Mouse (Mus musculus): Measurements from ENCODE around the gene Zbtb43.

Zbtb43 gene

DNA sequence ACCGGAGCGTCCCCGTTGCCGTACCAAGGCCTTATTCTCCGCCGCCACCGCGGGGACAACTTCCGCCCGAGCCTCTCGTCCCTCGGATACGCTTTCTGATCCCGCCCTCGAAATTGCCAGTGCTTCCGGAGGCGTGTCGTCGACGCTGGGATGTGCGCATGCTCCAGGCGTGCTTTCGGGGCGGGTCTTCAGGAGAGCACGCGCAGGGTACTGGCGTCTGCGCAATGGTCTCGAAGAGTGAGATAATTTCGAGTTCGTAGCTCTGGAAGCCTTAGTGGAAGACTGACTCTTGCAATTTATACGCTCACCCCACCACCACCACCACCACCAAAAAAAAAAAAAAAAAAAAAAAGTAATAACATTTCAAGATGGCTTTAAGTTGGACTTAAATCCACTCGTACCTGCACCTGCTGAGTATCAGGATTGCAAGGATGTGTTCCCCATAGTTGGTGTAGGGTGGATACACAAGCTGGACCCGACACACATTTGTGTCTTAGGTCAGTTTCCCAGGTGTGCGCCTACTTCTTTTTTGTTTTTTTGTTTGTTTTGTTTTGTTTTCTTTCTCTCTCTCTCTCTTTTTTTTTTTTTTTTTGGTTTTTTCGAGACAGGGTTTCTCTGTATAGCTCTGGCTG, at the start of gene Zbtb43:
Gene Zbtb43, minus strand, starts transcription at position 94 of the 632 bp plus-strand sequence.
- DNase-seq = peak; percentile 97

GRCm38 (mm10) chr2:33515856-33516255, 47.5 kb upstream of the Zbtb43 start:
- DNase-seq = no peak

- no peak for DNase-seq
Observed at GRCm38 (mm10) chr2:33515431-33515830, 47.1 kb upstream of the Zbtb43 start.

DNA sequence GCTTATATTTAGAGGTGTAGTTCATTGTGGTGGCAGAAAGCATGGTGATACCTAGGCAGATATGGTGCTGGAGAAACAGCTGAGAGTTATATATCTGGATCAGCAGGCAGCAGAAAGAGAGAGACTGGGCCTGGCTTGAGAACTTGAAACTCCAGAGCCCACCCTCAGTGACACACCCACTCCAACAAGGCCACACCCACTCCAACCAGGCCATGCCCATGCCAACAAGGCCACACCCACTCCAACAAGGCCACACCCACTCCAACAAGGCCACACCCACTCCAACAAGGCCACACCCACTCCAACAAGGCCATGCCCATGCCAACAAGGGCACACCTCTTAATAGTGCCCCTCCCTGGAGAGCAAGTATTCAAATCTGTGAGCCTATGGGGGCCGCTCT, 42.4 kb upstream of the Zbtb43 start:
- DNase-seq = no peak

DNA sequence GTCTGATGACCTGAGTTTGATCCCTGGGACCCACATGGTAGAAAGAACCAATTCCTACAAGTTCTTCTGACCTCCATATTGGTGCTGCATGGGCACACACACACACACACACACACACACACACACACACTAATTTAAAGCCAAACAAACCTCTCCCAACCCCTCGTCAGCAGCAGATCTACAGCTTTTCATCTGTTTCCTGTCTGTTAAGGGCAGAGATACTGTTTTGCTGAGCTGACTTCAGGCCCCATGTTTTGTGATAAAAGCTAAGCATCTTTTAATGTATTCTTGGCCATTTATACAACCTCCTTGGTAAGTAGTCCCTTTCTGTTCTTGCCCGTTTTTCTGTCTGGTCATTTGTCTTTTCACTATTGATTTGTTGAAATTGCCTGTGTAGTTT, 34.2 kb upstream of the Zbtb43 start:
- DNase-seq = no peak

- DNase-seq = no peak
Observed at GRCm38 (mm10) chr2:33498280-33498679, 29.9 kb upstream of the Zbtb43 start.

DNA sequence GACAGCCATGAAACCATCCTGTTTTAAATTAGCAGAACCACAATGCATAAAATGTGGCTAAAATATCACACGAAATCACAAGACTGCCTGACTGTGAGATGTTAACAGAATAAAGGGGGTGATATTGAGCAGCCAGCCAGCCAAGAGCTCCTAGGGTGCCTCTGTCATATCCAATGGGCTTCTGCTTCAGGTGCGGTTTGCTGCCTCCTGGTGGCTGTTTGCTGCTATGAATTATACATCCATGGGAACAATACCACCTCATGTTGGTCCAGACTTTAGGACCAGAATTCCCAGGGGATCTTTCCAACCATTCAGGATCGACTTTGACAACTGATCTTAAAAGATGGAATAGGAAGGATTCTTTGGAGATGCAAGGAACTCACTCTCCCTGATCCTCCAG, 27.3 kb upstream of the Zbtb43 start:
- no peak for DNase-seq

GRCm38 (mm10) chr2:33492041-33492440, 23.7 kb upstream of the Zbtb43 start:
- DNase-seq = no peak

DNA sequence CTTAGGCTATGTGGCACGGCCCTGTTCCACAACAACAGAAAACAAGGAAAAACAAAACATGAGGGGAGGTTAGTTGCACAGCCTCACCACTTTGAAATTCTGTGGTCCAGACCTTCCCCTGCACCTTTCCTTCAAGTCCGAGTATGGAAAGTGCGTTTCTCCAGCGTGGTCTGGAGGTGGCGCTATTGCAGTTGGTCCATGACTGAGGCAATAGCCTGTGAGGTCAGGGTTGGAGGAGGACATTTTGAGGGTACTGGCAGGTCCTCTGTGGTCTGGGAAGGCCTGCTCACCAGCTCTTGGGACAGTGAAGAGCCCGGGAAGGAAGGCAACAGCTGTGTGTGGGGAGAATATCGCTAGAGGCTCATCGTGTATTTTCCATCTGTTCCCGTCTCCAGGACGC, 21.2 kb upstream of the Zbtb43 start:
- no peak for DNase-seq

GRCm38 (mm10) chr2:33487332-33487731, 19.0 kb upstream of the Zbtb43 start:
- DNase-seq = peak; percentile 37

GRCm38 (mm10) chr2:33486866-33487265, 18.5 kb upstream of the Zbtb43 start:
- DNase-seq = peak; percentile 85

- DNase-seq = no peak
Observed at GRCm38 (mm10) chr2:33477961-33478755, 9.8 kb upstream of the Zbtb43 start.

DNA sequence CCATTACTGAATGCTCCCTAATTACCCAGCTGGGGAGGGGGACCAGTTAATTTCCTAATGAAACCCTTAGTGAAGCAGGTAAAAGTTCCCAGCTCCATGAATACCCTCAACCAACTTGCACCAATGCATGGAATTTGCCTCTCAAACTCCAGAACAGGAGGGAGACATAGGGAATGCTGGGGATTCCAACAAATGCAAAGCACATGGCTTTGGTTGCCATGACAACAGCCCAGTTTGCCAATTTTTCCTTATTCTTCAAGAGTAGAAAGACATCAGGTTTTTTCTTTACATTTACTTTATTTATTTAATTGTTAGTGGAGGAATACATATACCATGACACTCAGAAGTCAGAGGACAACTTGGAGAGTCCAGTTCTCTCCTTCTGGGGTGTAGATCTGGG, 7.6 kb upstream of the Zbtb43 start:
- DNase-seq = no peak

DNA sequence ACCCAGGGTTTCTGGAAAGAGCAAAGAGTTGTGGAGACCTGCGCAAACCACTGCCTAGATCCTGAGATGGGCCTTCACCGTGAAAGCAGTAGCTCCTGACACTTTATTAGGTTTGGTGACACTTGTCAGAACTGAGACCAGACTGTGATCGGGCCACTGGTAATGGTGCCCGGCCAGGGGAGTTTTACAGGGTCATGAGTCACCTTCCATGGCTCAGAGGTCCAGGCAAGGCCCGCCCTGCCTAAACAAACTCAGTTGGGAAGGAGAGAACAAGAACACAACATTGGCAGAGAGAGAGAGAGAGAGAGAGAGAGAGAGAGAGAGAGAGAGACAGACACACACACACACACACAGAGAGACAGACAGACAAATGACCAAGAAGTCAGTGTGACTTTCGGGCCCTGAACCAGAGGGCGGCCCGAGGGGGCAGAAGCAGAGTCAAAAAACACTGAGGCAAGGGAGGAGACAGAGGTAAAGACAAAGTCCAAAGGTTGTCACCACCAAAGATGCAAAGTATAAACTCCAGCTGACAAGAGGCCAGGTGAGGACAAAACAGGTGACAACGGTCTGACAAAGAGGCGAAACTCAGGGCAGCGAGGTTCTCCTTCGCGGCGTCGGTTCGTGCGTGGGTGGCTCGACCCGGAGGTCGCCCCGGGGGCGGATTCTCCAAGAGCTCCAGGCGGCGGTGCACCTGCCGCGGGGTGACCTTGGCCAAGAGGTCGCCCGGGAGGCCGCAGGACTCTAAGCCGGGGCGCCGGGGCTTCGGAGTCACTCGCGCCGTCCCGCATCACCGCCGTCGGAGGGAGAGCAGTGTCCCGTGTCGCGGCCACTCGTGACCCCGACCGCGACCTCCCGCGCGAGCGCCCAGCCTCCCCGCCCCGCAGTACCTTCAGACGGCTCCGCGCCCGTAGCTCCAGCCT, 553 bp downstream of the Zbtb43 start:
- DNase-seq = no peak

- peak; percentile 38 for DNase-seq
Observed at GRCm38 (mm10) chr2:33465966-33466365, 2.4 kb downstream of the Zbtb43 start.

DNA sequence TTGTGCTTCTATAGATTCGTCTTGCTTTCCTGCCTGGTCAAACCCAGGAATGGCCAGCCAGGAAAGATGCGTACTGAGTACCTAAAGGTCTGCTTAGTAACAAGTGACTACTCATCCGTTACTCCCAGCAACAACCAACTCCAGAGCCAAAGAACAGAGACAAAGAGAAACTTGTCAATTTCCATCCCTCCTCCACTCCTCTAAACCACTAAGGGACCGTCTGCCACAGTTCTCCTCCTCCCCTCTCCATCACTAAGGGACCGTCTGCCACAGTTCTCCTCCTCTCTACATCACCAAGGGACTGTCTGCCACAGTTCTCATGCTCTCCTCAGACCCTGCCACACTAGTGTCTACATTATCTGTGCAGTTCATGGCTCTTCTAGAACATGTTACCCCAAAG, 3.1 kb downstream of the Zbtb43 start:
- no peak for DNase-seq

- no peak for DNase-seq
Observed at GRCm38 (mm10) chr2:33462066-33462465, 6.3 kb downstream of the Zbtb43 start.

GRCm38 (mm10) chr2:33461066-33461465, 7.3 kb downstream of the Zbtb43 start:
- no peak for DNase-seq

- DNase-seq = no peak
Observed at GRCm38 (mm10) chr2:33459660-33460059, 8.7 kb downstream of the Zbtb43 start.

DNA sequence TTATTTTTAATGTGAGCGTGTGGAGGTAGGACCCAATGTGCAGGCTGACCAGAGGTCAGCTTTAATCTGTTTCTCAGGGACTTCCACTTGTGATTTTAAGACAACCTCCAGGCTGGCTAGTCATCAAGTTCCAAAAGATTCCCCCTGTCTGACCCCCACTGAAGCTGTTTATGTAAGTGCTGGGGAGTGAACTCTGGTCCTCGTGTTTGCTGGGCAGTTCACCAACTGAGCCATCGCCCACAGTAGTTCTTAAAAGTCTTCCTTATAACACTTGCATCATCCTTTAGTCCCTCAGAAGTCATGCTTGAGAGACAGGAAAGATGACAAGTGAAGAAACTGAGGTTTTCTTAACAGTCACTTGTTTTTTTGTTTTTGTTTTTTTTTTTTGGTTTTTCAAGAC, 11.7 kb downstream of the Zbtb43 start:
- no peak for DNase-seq

GRCm38 (mm10) chr2:33456242-33456641, 12.1 kb downstream of the Zbtb43 start:
- DNase-seq = no peak

- DNase-seq = no peak
Observed at GRCm38 (mm10) chr2:33455350-33455749, 13.0 kb downstream of the Zbtb43 start.

- DNase-seq = no peak
Observed at GRCm38 (mm10) chr2:33454816-33455215, 13.5 kb downstream of the Zbtb43 start.

All from kidney, postnatal 10 days (tissue).